14 mouse cellular contexts compared by ENCODE assay signal in genomic region chr1:138575629-138576028, GRCm38 (mm10).
"Had no signal": no experiment of that assay in that cellular context is flagged by ENCODE, and none has a peak within 500 bp of the region (broad histone marks: within the 10 kb centered on the region; RNA-seq: fewer than 3 reads in every experiment).

No protein-coding gene starts in this region.

- H3K36me3 ChIP-seq: midbrain, embryonic 10.5 days; midbrain, embryonic 12.5 days; neural tube, embryonic 13.5 days had no signal

- H3K27ac ChIP-seq: midbrain, embryonic 10.5 days; midbrain, embryonic 12.5 days; neural tube, embryonic 13.5 days had no signal

- H3K9me3 ChIP-seq: midbrain, embryonic 10.5 days; midbrain, embryonic 12.5 days; neural tube, embryonic 13.5 days had no signal

- H3K4me2 ChIP-seq: lung, embryonic 14.5 days; midbrain, embryonic 12.5 days; neural tube, embryonic 13.5 days had no signal

- H3K27me3 ChIP-seq: midbrain, embryonic 12.5 days; neural tube, embryonic 13.5 days had no signal

- ATAC-seq: midbrain, embryonic 16.5 days had no signal

- H3K4me3 ChIP-seq: midbrain, embryonic 10.5 days; midbrain, embryonic 12.5 days; myocyte; neural tube, embryonic 13.5 days had no signal

- DNase-seq: lung, adult 18-20 months; lung, embryonic 14.5 days; lung, postnatal 10 days; lung, postnatal 4 days; midbrain, embryonic 14.5 days; right cerebral cortex, postnatal 14 days; thymus, adult 18-20 months; thymus, postnatal 14 days; thymus, postnatal 36 days had no signal

- H3K9ac ChIP-seq: lung, embryonic 14.5 days; midbrain, embryonic 12.5 days; neural tube, embryonic 13.5 days had no signal
